Mouse (Mus musculus) ES-Bruce4 (cell line): ENCODE results near the gene Mga.

ENCODE experiments used
- CTCF ChIP-seq: IDR thresholded peaks from one replicate; pipeline ENCODE4 v1.8.1; 2011; ENCODE audit warnings: low read depth, low read length
- EP300 ChIP-seq: IDR thresholded peaks from 2 replicates; pipeline ENCODE4 v1.6.1; 2011; ENCODE audit warnings: low read depth, low read length; ENCODE audit not compliant: insufficient read depth

GRCm38 (mm10) chr2:119985871-119986270, 88.8 kb downstream of the Mga start:
- TF ChIP-seq EP300 (no peak), CTCF (no peak)
